Mouse (Mus musculus) left cerebral cortex, adult 2 months (tissue): ENCODE results near the gene Anxa4. TPM values are rescaled to one million over a fixed set of nuclear protein-coding genes. Genes with fewer than 3 reads are reported as not detected.

Experiments
- DNase-seq, 2 experiments: peaks; one replicate each; pipeline ENCODE4 v3.0.0; 2021 to 2022; ENCODE audit warnings: low spot score in 2 of 2, mixed read lengths in 1 of 2; ENCODE audit errors: extremely low spot score in 1 of 2
- H3K27ac ChIP-seq: fragments of 200-600 bp; 2 replicates; pipeline ENCODE4 v1.8.1; 2022
- H3K4me3 ChIP-seq: fragments of 200-600 bp; 2 replicates; pipeline ENCODE4 v1.8.1; 2022
- CTCF ChIP-seq: fragments of 200-600 bp; IDR thresholded peaks from 2 replicates; pipeline ENCODE4 v1.8.1; 2022; ENCODE audit warnings: antibody characterized with exemption, mild to moderate bottlenecking, moderate library complexity
- intact Hi-C: fragments of 180-260 bp; cut with DNase I; formaldehyde crosslinking; loops from one replicate; pipeline ENCODE4 v1.15.1; 2025
- total RNA-seq, 2 experiments: library from RNA; stranded (reverse); gene quantifications; 2 replicates each; pipeline ENCODE4 v1.2.3; 2021

Gene Anxa4
- total RNA-seq, 2 experiments from 2014 or later = 6.5 to 7.7 TPM

GRCm38 (mm10) chr6:86696213-86696612 is 97.2 kb downstream of the Anxa4 start:
- intact Hi-C loops = no loop called here
- no peak for DNase-seq
- TF ChIP-seq CTCF = no peak
- H3K27ac ChIP-seq = no peak overlapping the region
- no peak overlapping the region for H3K4me3 ChIP-seq

- Histone ChIP-seq H3K27ac (no peak overlapping the region), H3K4me3 (no peak overlapping the region)
- intact Hi-C loops = no loop called here
- peak; percentile 79 for TF ChIP-seq CTCF
- peak in 1 of 2 experiments; percentile 57 for DNase-seq
Observed at GRCm38 (mm10) chr6:86694465-86694864, 98.9 kb downstream of the Anxa4 start.

GRCm38 (mm10) chr6:86689671-86690070 is 103.7 kb downstream of the Anxa4 start:
- DNase-seq = no peak

GRCm38 (mm10) chr6:86686971-86687370 is 106.4 kb downstream of the Anxa4 start:
- intact Hi-C loops = no loop called here
- Histone ChIP-seq H3K4me3 (no peak overlapping the region), H3K27ac (no peak overlapping the region)
- no peak for DNase-seq
- no peak for TF ChIP-seq CTCF

More at GRCm38 (mm10) chr6:86689671-86690070, 103.7 kb downstream of the Anxa4 start:
- no peak for TF ChIP-seq CTCF
- Histone ChIP-seq H3K27ac (no peak overlapping the region), H3K4me3 (no peak overlapping the region)
- intact Hi-C loops = no loop called here

Other genes with a start within 250 kb of the Anxa4 start
- gene Asprv1, start 165.4 kb downstream of the Anxa4 start, total RNA-seq = 1 to 10 TPM; 1.8 to 2.5 TPM
- 10 to 100 TPM; 23.1 to 25.2 TPM for gene Mxd1, start 124.4 kb downstream of the Anxa4 start, total RNA-seq
- gene Snrnp27, start 109.1 kb downstream of the Anxa4 start, total RNA-seq = 10 to 100 TPM; 52.5 to 55.7 TPM
- gene Gmcl1, start 60.2 kb downstream of the Anxa4 start, total RNA-seq = 10 to 100 TPM; 34.4 to 36.2 TPM
- gene Aak1, start 55.9 kb upstream of the Anxa4 start, total RNA-seq = 100 to 1,000 TPM; 442 to 463 TPM
- gene Nfu1, start 215.7 kb upstream of the Anxa4 start, total RNA-seq = 10 to 100 TPM; 56.0 to 57.2 TPM
- gene Gfpt1, start 249.3 kb upstream of the Anxa4 start, total RNA-seq = 10 to 100 TPM; 51.5 to 56.0 TPM